Mouse (Mus musculus): ENCODE data around the gene Tc2n.
"Not testable (repeated sequence)": the region's sequence is repeated elsewhere in the genome, so short reads cannot be mapped to it uniquely, and the experiment has no call there.

The Tc2n gene

GRCm38 (mm10) chr12:101718054-101718754 lies at the start of gene Tc2n:
Gene Tc2n, minus strand, starts transcription at chr12:101718523.
- DNase-seq: peak; percentile 69

GRCm38 (mm10) chr12:101767306-101768053 lies 49.2 kb upstream of the Tc2n start:
- no peak for DNase-seq

- no peak for DNase-seq
Measured at GRCm38 (mm10) chr12:101766228-101766852, 48.0 kb upstream of the Tc2n start.

- no peak for DNase-seq
Measured at GRCm38 (mm10) chr12:101764870-101765269, 46.5 kb upstream of the Tc2n start.

GRCm38 (mm10) chr12:101763065-101763464 lies 44.7 kb upstream of the Tc2n start:
- DNase-seq: no peak

GRCm38 (mm10) chr12:101762054-101762453 lies 43.7 kb upstream of the Tc2n start:
- DNase-seq: no peak

GRCm38 (mm10) chr12:101759440-101760045 lies 41.2 kb upstream of the Tc2n start:
- no peak for DNase-seq

- no peak for DNase-seq
Measured at GRCm38 (mm10) chr12:101758698-101759097, 40.4 kb upstream of the Tc2n start.

GRCm38 (mm10) chr12:101742375-101742774 lies 24.1 kb upstream of the Tc2n start:
- no peak for DNase-seq

- no peak for DNase-seq
Measured at GRCm38 (mm10) chr12:101740486-101740885, 22.2 kb upstream of the Tc2n start.

- DNase-seq: no peak
Measured at GRCm38 (mm10) chr12:101740045-101740444, 21.7 kb upstream of the Tc2n start.

GRCm38 (mm10) chr12:101718755-101719150 lies 430 bp upstream of the Tc2n start:
- DNase-seq: no peak

- no peak for DNase-seq
Measured at GRCm38 (mm10) chr12:101699176-101699575, 19.1 kb downstream of the Tc2n start.

- no peak for DNase-seq
Measured at GRCm38 (mm10) chr12:101696521-101696920, 21.8 kb downstream of the Tc2n start.

- DNase-seq: no peak
Measured at GRCm38 (mm10) chr12:101680538-101680937, 37.8 kb downstream of the Tc2n start.

- no peak for DNase-seq
Measured at GRCm38 (mm10) chr12:101667502-101667901, 50.8 kb downstream of the Tc2n start.

GRCm38 (mm10) chr12:101633137-101633536 lies 85.2 kb downstream of the Tc2n start:
- DNase-seq: no peak

GRCm38 (mm10) chr12:101606622-101607021 lies 111.7 kb downstream of the Tc2n start:
- not testable (repeated sequence) for DNase-seq

All from thymus, postnatal 25 days (tissue).